Comparison of ENCODE assay signal across 11 mouse cellular contexts in the genomic region with DNA sequence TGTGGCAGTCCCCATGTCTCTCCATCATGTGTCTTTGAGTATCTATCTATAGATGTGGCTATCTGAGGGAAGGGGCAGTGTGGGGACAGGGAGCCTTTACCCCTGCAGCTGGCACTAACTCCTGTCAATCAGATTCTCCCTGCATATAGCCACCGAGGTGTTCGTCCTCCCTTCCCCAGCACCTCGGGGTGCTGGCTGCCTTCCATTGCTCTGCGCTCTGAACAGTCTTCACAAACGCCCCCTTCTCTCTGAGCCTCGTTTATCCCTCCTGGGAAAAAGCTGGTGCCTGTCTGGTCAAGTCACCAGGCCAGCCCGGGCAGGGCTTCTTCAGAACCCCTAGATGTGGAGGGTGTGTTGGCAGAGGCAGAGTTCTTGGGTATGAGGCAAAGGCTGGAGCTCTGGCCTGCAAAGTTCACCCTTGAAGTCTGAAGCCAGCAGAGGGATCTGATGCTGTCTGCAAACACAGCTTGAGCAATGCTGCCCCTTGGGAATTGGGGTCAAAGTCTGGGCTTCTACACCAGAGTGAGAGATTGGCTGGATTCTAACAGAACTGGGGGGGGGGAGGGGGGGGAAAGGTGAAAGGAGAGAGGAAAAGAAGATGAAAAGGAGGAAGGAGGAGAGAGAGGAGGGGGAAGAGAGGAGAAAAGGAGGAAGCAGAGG.
DNase-seq lines count a peak whose midpoint lies in the region; ATAC-seq and TF ChIP-seq lines count a peak whose summit lies in the region.
"Had no signal": no experiment of that assay in that cellular context is flagged by ENCODE, and none has a peak within 500 bp of the region (broad histone marks: within the 10 kb centered on the region; RNA-seq: fewer than 3 reads in every experiment).

No protein-coding gene starts in this region.

- TF ChIP-seq POLR2A in kidney, adult 2 months (IDR thresholded peaks at IDR 0.05; ENCODE audit: low read depth, low read length), result no peak

- no peaks in the 10 kb centered on the region for H3K4me1 ChIP-seq in kidney, adult 2 months (ENCODE audit: control insufficient read depth, insufficient read depth, low read length)
- H3K4me1 ChIP-seq in kidney, embryonic 15.5 days, result peaks cover 20% of the 10 kb centered on the region
- H3K4me1 ChIP-seq in liver, embryonic 16.5 days (ENCODE audit: control insufficient read depth, low read depth, low read length), result no peaks in the 10 kb centered on the region; the same call in 1 of the 2 replicates
- H3K4me1 ChIP-seq: lung, embryonic 15.5 days; neural tube, embryonic 12.5 days had no signal

- no peaks in the 10 kb centered on the region for H3K36me3 ChIP-seq in kidney, adult 2 months (ENCODE audit: control insufficient read depth, insufficient read depth, low read length)
- H3K36me3 ChIP-seq in kidney, embryonic 15.5 days, result no peaks in the 10 kb centered on the region
- H3K36me3 ChIP-seq in liver, embryonic 16.5 days (ENCODE audit: control insufficient read depth, insufficient read depth), result no peaks in the 10 kb centered on the region
- H3K36me3 ChIP-seq: lung, embryonic 15.5 days; neural tube, embryonic 12.5 days had no signal

- no peaks in the 10 kb centered on the region for H3K27me3 ChIP-seq in kidney, adult 2 months (replicated peaks; ENCODE audit: control insufficient read depth, insufficient read depth, low read length)
- H3K27me3 ChIP-seq in kidney, embryonic 15.5 days, result 0 out of 2 replicates have a peak, but pooled peaks cover 2% of the 10 kb centered on the region
- H3K27me3 ChIP-seq in liver, embryonic 16.5 days (ENCODE audit: control insufficient read depth, insufficient read depth, low read depth, low read length), result no peaks in the 10 kb centered on the region
- H3K27me3 ChIP-seq: lung, embryonic 15.5 days; neural tube, embryonic 12.5 days had no signal

- no peak overlapping the region for H3K4me3 ChIP-seq in kidney, adult 2 months (ENCODE audit: insufficient read depth, low read depth, low read length)
- H3K4me3 ChIP-seq in kidney, embryonic 15.5 days (replicated peaks), result no peak overlapping the region
- no peak overlapping the region for H3K4me3 ChIP-seq in liver, embryonic 16.5 days (ENCODE audit: low read depth, low read length)
- H3K4me3 ChIP-seq: lung, embryonic 15.5 days; neural tube, embryonic 12.5 days had no signal

- no peak overlapping the region for H3K27ac ChIP-seq in kidney, adult 2 months (ENCODE audit: insufficient read depth, low read depth, low read length)
- no peak overlapping the region for H3K27ac ChIP-seq in kidney, embryonic 15.5 days
- no peak overlapping the region for H3K27ac ChIP-seq in liver, embryonic 16.5 days (ENCODE audit: low read length)
- H3K27ac ChIP-seq: lung, embryonic 15.5 days; neural tube, embryonic 12.5 days had no signal

- no peak overlapping the region for H3K9ac ChIP-seq in kidney, embryonic 15.5 days
- H3K9ac ChIP-seq in liver, embryonic 16.5 days (ENCODE audit: low read depth, low read length), result no peak overlapping the region
- H3K9ac ChIP-seq: lung, embryonic 15.5 days; neural tube, embryonic 12.5 days had no signal

- peak; percentile 79 for DNase-seq in kidney, adult 2 months
- DNase-seq in adrenal gland, postnatal 36 days, result peak; percentile 24 to 63
- DNase-seq in heart, postnatal 4 days, result peak; percentile 8
- no peak for DNase-seq in neural tube, embryonic 10.5 days (ENCODE audit: extremely low spot score, low spot score)
- no peak for DNase-seq in T-cell, adult 2 months (ENCODE audit: low spot score)
- no peak for DNase-seq in retina, postnatal 1 day
- DNase-seq: spleen, adult 18-20 months had no signal

- H3K4me2 ChIP-seq in kidney, embryonic 15.5 days, result no peak overlapping the region
- H3K4me2 ChIP-seq in liver, embryonic 16.5 days (ENCODE audit: low read depth, low read length), result no peak overlapping the region
- H3K4me2 ChIP-seq: lung, embryonic 15.5 days; neural tube, embryonic 12.5 days had no signal

- WGBS in kidney, adult 2 months, result 64% methylated on average over 7 of the region's 7 CpGs
- 75% methylated on average over 7 of the region's 7 CpGs for WGBS in kidney, embryonic 15.5 days
- 34% methylated on average over 7 of the region's 7 CpGs for WGBS in liver, embryonic 16.5 days (ENCODE audit: insufficient replicate concordance)

- H3K9me3 ChIP-seq in kidney, embryonic 15.5 days (replicated peaks), result no peaks in the 10 kb centered on the region
- no peaks in the 10 kb centered on the region; the same call in 1 of the 2 replicates for H3K9me3 ChIP-seq in liver, embryonic 16.5 days (replicated peaks; ENCODE audit: control insufficient read depth, low read length)
- H3K9me3 ChIP-seq: lung, embryonic 15.5 days; neural tube, embryonic 12.5 days had no signal

- TF ChIP-seq CTCF in kidney, adult 2 months (conservative IDR thresholded peaks at IDR 0.05; ENCODE audit: insufficient read depth, insufficient read length, low read depth, low read length), result no peak

- no peak for ATAC-seq in kidney, embryonic 15.5 days (replicated peaks; ENCODE audit: low FRiP score)
- ATAC-seq in liver, embryonic 16.5 days (ENCODE audit: low read depth), result peak; percentile 70

Comparison
In these comparisons a context has a peak if more than half of its experiments do, and no peak if none do; other contexts are left out.
1. DNase-seq: peak in kidney, adult 2 months (single experiment), adrenal gland, postnatal 36 days (2 of 2) and heart, postnatal 4 days (single experiment); none in neural tube, embryonic 10.5 days (single experiment), T-cell, adult 2 months (single experiment) and retina, postnatal 1 day (single experiment).